Mouse (Mus musculus) midbrain, postnatal 0 days (tissue): ENCODE data around the gene Dazap2. TPM values are rescaled to one million over a fixed set of nuclear protein-coding genes. Genes with fewer than 3 reads are reported as not detected.

ENCODE experiments used
- ATAC-seq: fragments of 200-750 bp; cut with Nextera tagmentation; 2 replicates; pipeline ENCODE4 v1.8.0; 2017; ENCODE audit warnings: moderate number of reproducible peaks, mild to moderate bottlenecking, moderate TSS enrichment, moderate library complexity; ENCODE audit not compliant: low FRiP score
- DNase-seq: peaks from one replicate; pipeline ENCODE4 v3.0.0-alpha.2; 2015; ENCODE audit warnings: low spot score
- H3K27ac ChIP-seq: fragments of 300-500 bp; sonication (generic); 2 replicates; pipeline ENCODE4 v1.5.1; 2014; ENCODE audit warnings: low read depth, mild to moderate bottlenecking, low read length, mixed read lengths
- H3K27me3 ChIP-seq: fragments of 300-500 bp; sonication (generic); 2 replicates; pipeline ENCODE4 v1.6.1; 2014; ENCODE audit warnings: low read length, control low read depth, mixed read lengths; ENCODE audit not compliant: insufficient read depth
- H3K36me3 ChIP-seq: fragments of 300-500 bp; sonication (generic); 2 replicates; pipeline ENCODE4 v1.6.1; 2014; ENCODE audit warnings: low read length, control low read depth, mixed read lengths; ENCODE audit not compliant: insufficient read depth
- H3K4me1 ChIP-seq: fragments of 300-500 bp; sonication (generic); 2 replicates; pipeline ENCODE4 v1.6.1; 2014; ENCODE audit warnings: mild to moderate bottlenecking, control low read depth, antibody characterized with exemption, low read length, mixed read lengths; ENCODE audit not compliant: insufficient read depth
- H3K4me2 ChIP-seq: fragments of 300-500 bp; sonication (generic); 2 replicates; pipeline ENCODE4 v1.6.1; 2014; ENCODE audit warnings: low read depth, mild to moderate bottlenecking, low read length, mixed read lengths; ENCODE audit not compliant: poor library complexity, severe bottlenecking
- H3K4me3 ChIP-seq: fragments of 300-500 bp; sonication (generic); 2 replicates; pipeline ENCODE4 v1.5.1; 2014; ENCODE audit warnings: low read depth, mild to moderate bottlenecking, low read length, moderate library complexity
- H3K9ac ChIP-seq: fragments of 300-500 bp; sonication (generic); replicated peaks from 2 replicates; pipeline ENCODE4 v1.6.1; 2014; ENCODE audit warnings: mild to moderate bottlenecking, low read length, moderate library complexity, mixed read lengths; ENCODE audit not compliant: poor library complexity, severe bottlenecking
- H3K9me3 ChIP-seq: fragments of 300-500 bp; sonication (generic); 2 replicates; pipeline ENCODE4 v1.6.1; 2016; ENCODE audit warnings: low read length, control low read depth
- CTCF ChIP-seq: IDR thresholded peaks from 2 replicates; pipeline ENCODE4 v1.5.1; 2016; ENCODE audit warnings: antibody characterized with exemption, mild to moderate bottlenecking
- WGBS: fragments of 180-500 bp; shearing (Covaris S2); extraction: QIAGEN DNeasy Blood & Tissue Kit; methylation state at CpG from one replicate; pipeline ENCODE4 v1.1.7; 2014; 5-methylcytosine and 5-hydroxymethylcytosine counted together
- microRNA-seq: library from miRNA; unstranded; fragments of <30 nt; microRNA quantifications from one replicate; pipeline ENCODE4, GENCODE M21; 2016; ENCODE audit warnings: borderline number of aligned reads
- polyA plus RNA-seq: library from polyadenylated mRNA; unstranded; fragments of >200 nt; fragmentation: Nextera tagmentation; extraction: Ambion mirVana; gene quantifications from 2 replicates; pipeline ENCODE4 v1.2.1, GENCODE M21; 2015
- total RNA-seq: library from RNA; depleted of rRNA; stranded (reverse); fragments of >200 nt; gene quantifications from 2 replicates; pipeline ENCODE4 v1.2.3, GENCODE M21; 2014; rRNA removed

Dazap2 gene
- total and polyA plus RNA-seq, 2 experiments from 2014 or later: 133 to 148 TPM

DNA sequence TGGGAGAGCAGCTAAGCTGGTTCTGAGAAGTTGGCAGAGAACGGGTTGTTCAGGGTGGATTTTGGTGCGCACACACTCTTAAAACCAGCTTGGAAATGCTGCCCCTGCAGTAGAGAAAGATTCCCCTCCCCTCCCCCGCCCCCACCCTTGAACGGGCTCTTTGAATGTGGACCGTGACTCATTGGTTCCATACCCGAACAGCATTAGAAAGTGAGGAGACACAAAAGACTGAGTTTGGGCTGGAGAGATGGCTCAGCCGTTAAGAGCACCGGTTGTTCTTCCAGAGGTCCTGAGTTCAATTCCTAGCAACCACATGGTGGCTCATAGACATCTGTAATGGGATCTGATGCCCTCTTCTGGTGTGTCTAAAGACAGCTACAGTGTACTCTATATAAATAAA lies 54.9 kb downstream of the Dazap2 start:
- Histone ChIP-seq H3K4me1 (no peaks in the 10 kb centered on the region), H3K9me3 (no peaks in the 10 kb centered on the region), H3K4me3 (no peak overlapping the region), H3K27ac (no peak overlapping the region), H3K9ac (no peak overlapping the region), H3K36me3 (no peaks in the 10 kb centered on the region), H3K4me2 (no peak overlapping the region), H3K27me3 (no peaks in the 10 kb centered on the region)
- ATAC-seq (no peak), DNase-seq (no peak)
- TF ChIP-seq CTCF: no peak
- WGBS: 69% methylated on average over 8 of the region's 8 CpGs

Small RNA genes within 50 kb of the gene (microRNA-seq; reads per million reads assigned to microRNA genes)
- not detected for gene Mir6961

Other genes with a start within 250 kb of the Dazap2 start
- not detected in 2 replicates for gene Gm5475, start 193.2 kb upstream of the Dazap2 start, total RNA-seq
- gene Gm5475, start 193.2 kb upstream of the Dazap2 start, polyA plus RNA-seq: 0.15 and 0.17 TPM in 2 replicates
- gene Slc11a2, start 190.3 kb upstream of the Dazap2 start, total RNA-seq: 29.5 and 34.4 TPM in 2 replicates
- 17.0 and 23.6 TPM in 2 replicates for gene Slc11a2, start 190.3 kb upstream of the Dazap2 start, polyA plus RNA-seq
- gene Letmd1, start 146.3 kb upstream of the Dazap2 start, total RNA-seq: 80.9 and 86.0 TPM in 2 replicates
- gene Letmd1, start 146.3 kb upstream of the Dazap2 start, polyA plus RNA-seq: 53.0 and 55.0 TPM in 2 replicates
- gene Csrnp2, start 119.9 kb upstream of the Dazap2 start, total RNA-seq: 61.5 and 66.3 TPM in 2 replicates
- 35.8 and 37.0 TPM in 2 replicates for gene Csrnp2, start 119.9 kb upstream of the Dazap2 start, polyA plus RNA-seq
- 30.4 and 33.6 TPM in 2 replicates for gene Tfcp2, start 63.3 kb upstream of the Dazap2 start, total RNA-seq
- gene Tfcp2, start 63.3 kb upstream of the Dazap2 start, polyA plus RNA-seq: 33.0 and 36.7 TPM in 2 replicates
- 78.4 and 111 TPM in 2 replicates for gene Pou6f1, start 15.4 kb upstream of the Dazap2 start, total RNA-seq
- 26.7 and 30.6 TPM in 2 replicates for gene Pou6f1, start 15.4 kb upstream of the Dazap2 start, polyA plus RNA-seq
- 1.2 and 2.5 TPM in 2 replicates for gene Smagp, start 21.6 kb downstream of the Dazap2 start, total RNA-seq
- gene Smagp, start 21.6 kb downstream of the Dazap2 start, polyA plus RNA-seq: 2.6 and 3.8 TPM in 2 replicates
- gene Bin2, start 54.2 kb downstream of the Dazap2 start, total RNA-seq: 2.1 and 2.7 TPM in 2 replicates
- 1.2 TPM in 2 replicates for gene Bin2, start 54.2 kb downstream of the Dazap2 start, polyA plus RNA-seq
- gene Cela1, start 72.6 kb downstream of the Dazap2 start, total RNA-seq: 2.0 TPM in 1 of 2 replicates, not detected in the other
- 2.0 TPM in 2 replicates for gene Cela1, start 72.6 kb downstream of the Dazap2 start, polyA plus RNA-seq
- gene Galnt6, start 114.0 kb downstream of the Dazap2 start, total RNA-seq: 0.16 and 0.71 TPM in 2 replicates
- gene Galnt6, start 114.0 kb downstream of the Dazap2 start, polyA plus RNA-seq: 0.20 and 0.22 TPM in 2 replicates
- gene Slc4a8, start 146.4 kb downstream of the Dazap2 start, total RNA-seq: 31.2 and 31.8 TPM in 2 replicates
- gene Slc4a8, start 146.4 kb downstream of the Dazap2 start, polyA plus RNA-seq: 31.0 and 37.3 TPM in 2 replicates